In the genomic region with DNA sequence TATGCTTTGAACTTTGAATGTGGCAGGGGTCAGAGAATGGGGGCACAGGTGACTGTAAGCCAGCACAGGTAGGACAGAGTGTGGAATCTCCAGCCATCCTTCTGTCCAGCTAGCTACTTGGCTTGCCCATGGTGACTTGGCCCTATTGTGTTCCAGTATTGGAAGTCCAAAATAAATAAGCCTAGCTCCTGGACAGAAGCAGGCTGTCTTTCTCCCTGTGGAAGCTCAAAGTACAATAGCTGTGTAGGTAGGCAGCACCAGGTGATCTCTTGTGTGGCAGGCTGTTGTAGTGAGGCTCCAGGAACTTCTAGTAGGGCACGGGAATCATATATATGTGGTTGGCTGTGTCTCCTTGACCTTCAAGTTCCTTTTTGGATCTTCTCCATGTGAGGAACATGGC, we compare ENCODE assay signal across 22 mouse cellular contexts. TPM values are rescaled to one million over a fixed set of nuclear protein-coding genes. Genes with fewer than 3 reads are reported as not detected.
DNase-seq lines count a peak whose midpoint lies in the region; ATAC-seq and TF ChIP-seq lines count a peak whose summit lies in the region.
"Had no signal": no experiment of that assay in that cellular context is flagged by ENCODE, and none has a peak within 500 bp of the region (broad histone marks: within the 10 kb centered on the region; RNA-seq: fewer than 3 reads in every experiment).

No protein-coding gene starts in this region.

- ATAC-seq in liver, postnatal 0 days: no peak
- ATAC-seq in stomach, embryonic 16.5 days (ENCODE audit: insufficient read depth, low FRiP score): no peak
- no peak for ATAC-seq in stomach, postnatal 0 days (ENCODE audit: low FRiP score, low TSS enrichment)
- ATAC-seq: forebrain, embryonic 14.5 days had no signal

- no peak overlapping the region for H3K4me3 ChIP-seq in layer of hippocampus, adult 2 months
- no peak overlapping the region for H3K4me3 ChIP-seq in liver, adult 2 months (ENCODE audit: insufficient read depth, low read depth, low read length)
- H3K4me3 ChIP-seq in liver, postnatal 0 days (ENCODE audit: low read depth, low read length): no peak overlapping the region
- no peak overlapping the region for H3K4me3 ChIP-seq in stomach, embryonic 16.5 days (replicated peaks; ENCODE audit: low read length)
- no peak overlapping the region for H3K4me3 ChIP-seq in stomach, postnatal 0 days (ENCODE audit: low read depth, low read length)
- H3K4me3 ChIP-seq: embryonic facial prominence, embryonic 13.5 days; embryonic facial prominence, embryonic 15.5 days; erythroblast, embryonic 14.5 days; forebrain, embryonic 10.5 days; forebrain, embryonic 12.5 days had no signal

- 13% methylated on average over 1 of the region's 1 CpGs for WGBS in liver, adult 2 months
- WGBS in liver, postnatal 0 days (ENCODE audit: insufficient replicate concordance): 82% methylated on average over 1 of the region's 1 CpGs
- 93% methylated on average over 1 of the region's 1 CpGs for WGBS in stomach, embryonic 16.5 days
- 79% methylated on average over 1 of the region's 1 CpGs for WGBS in stomach, postnatal 0 days

- H3K9me3 ChIP-seq in liver, postnatal 0 days (ENCODE audit: low read length): no peaks in the 10 kb centered on the region
- no peaks in the 10 kb centered on the region for H3K9me3 ChIP-seq in stomach, embryonic 16.5 days (replicated peaks; ENCODE audit: control insufficient read depth, low read length)
- H3K9me3 ChIP-seq in stomach, postnatal 0 days (ENCODE audit: control insufficient read depth, low read length): no peaks in the 10 kb centered on the region
- H3K9me3 ChIP-seq: embryonic facial prominence, embryonic 13.5 days; embryonic facial prominence, embryonic 15.5 days; forebrain, embryonic 10.5 days; forebrain, embryonic 12.5 days had no signal

- peaks cover 31% of the 10 kb centered on the region for H3K4me1 ChIP-seq in liver, adult 2 months (ENCODE audit: control insufficient read depth, insufficient read depth, low read length)
- H3K4me1 ChIP-seq in liver, postnatal 0 days (ENCODE audit: insufficient read depth): peaks cover 45% of the 10 kb centered on the region
- peaks cover 60% of the 10 kb centered on the region for H3K4me1 ChIP-seq in stomach, embryonic 16.5 days (ENCODE audit: control insufficient read depth, insufficient read depth, low read length)
- H3K4me1 ChIP-seq in stomach, postnatal 0 days (replicated peaks; ENCODE audit: control insufficient read depth, insufficient read depth): peaks cover 12% of the 10 kb centered on the region; the same call in 1 of the 2 replicates

- no peak for TF ChIP-seq EP300 in liver, postnatal 0 days (IDR thresholded peaks at IDR 0.05; ENCODE audit: low read depth)
- TF ChIP-seq EP300 in stomach, postnatal 0 days (optimal IDR thresholded peaks at IDR 0.05): no peak

- peaks cover 43% of the 10 kb centered on the region for H3K79me2 ChIP-seq in liver, adult 2 months (ENCODE audit: control insufficient read depth, insufficient read depth, low read length)

- no peaks in the 10 kb centered on the region for H3K36me3 ChIP-seq in liver, adult 2 months (ENCODE audit: control insufficient read depth, insufficient read depth, low read length)
- H3K36me3 ChIP-seq in liver, postnatal 0 days (replicated peaks; ENCODE audit: insufficient read depth, low read length): no peaks in the 10 kb centered on the region
- no peaks in the 10 kb centered on the region for H3K36me3 ChIP-seq in stomach, embryonic 16.5 days (ENCODE audit: control insufficient read depth, insufficient read depth, low read length)
- H3K36me3 ChIP-seq in stomach, postnatal 0 days (ENCODE audit: control insufficient read depth, insufficient read depth, low read length): no peaks in the 10 kb centered on the region
- H3K36me3 ChIP-seq: embryonic facial prominence, embryonic 15.5 days had no signal

- no peak overlapping the region for H3K9ac ChIP-seq in liver, adult 2 months (ENCODE audit: low read depth, low read length)
- no peak overlapping the region for H3K9ac ChIP-seq in liver, postnatal 0 days (replicated peaks)
- H3K9ac ChIP-seq in stomach, embryonic 16.5 days (ENCODE audit: low read length): no peak overlapping the region
- H3K9ac ChIP-seq in stomach, postnatal 0 days (ENCODE audit: low read length): no peak overlapping the region
- H3K9ac ChIP-seq: embryonic facial prominence, embryonic 13.5 days; embryonic facial prominence, embryonic 15.5 days; forebrain, embryonic 12.5 days had no signal

- TF ChIP-seq CTCF in layer of hippocampus, adult 2 months (conservative IDR thresholded peaks at IDR 0.05): no peak
- TF ChIP-seq CTCF in liver, adult 2 months (IDR thresholded peaks at IDR 0.05; ENCODE audit: low read depth, low read length): no peak
- TF ChIP-seq CTCF in liver, postnatal 0 days (IDR thresholded peaks at IDR 0.05; ENCODE audit: low read depth): no peak
- TF ChIP-seq CTCF in stomach, postnatal 0 days (IDR thresholded peaks at IDR 0.05; ENCODE audit: low read depth): no peak

- peak overlapping the region; percentile 62 for H3K27ac ChIP-seq in layer of hippocampus, adult 2 months
- H3K27ac ChIP-seq in liver, adult 2 months (replicated peaks; ENCODE audit: insufficient read depth, low read depth, low read length): peak overlapping the region; percentile 59
- no peak overlapping the region for H3K27ac ChIP-seq in liver, postnatal 0 days (ENCODE audit: low read depth)
- H3K27ac ChIP-seq in stomach, embryonic 16.5 days (ENCODE audit: low read length): 0 out of 2 replicates have a peak overlapping the region, but pooled peaks have one; percentile 0
- H3K27ac ChIP-seq in stomach, postnatal 0 days (replicated peaks): no peak overlapping the region
- H3K27ac ChIP-seq: embryonic facial prominence, embryonic 13.5 days; embryonic facial prominence, embryonic 15.5 days; forebrain, embryonic 10.5 days had no signal

- TF ChIP-seq POLR2A in liver, adult 2 months (IDR thresholded peaks at IDR 0.05; ENCODE audit: extremely low read depth, insufficient read depth, low read length): no peak

- H3K4me2 ChIP-seq in liver, postnatal 0 days (ENCODE audit: low read depth, low read length): no peak overlapping the region
- no peak overlapping the region for H3K4me2 ChIP-seq in stomach, embryonic 16.5 days (ENCODE audit: low read depth, low read length)
- no peak overlapping the region for H3K4me2 ChIP-seq in stomach, postnatal 0 days (replicated peaks; ENCODE audit: low read depth)
- H3K4me2 ChIP-seq: embryonic facial prominence, embryonic 13.5 days; embryonic facial prominence, embryonic 15.5 days; forebrain, embryonic 12.5 days had no signal

- no peaks in the 10 kb centered on the region for H3K27me3 ChIP-seq in liver, adult 2 months (ENCODE audit: control insufficient read depth, insufficient read depth, low read length)
- no peaks in the 10 kb centered on the region for H3K27me3 ChIP-seq in liver, postnatal 0 days (ENCODE audit: insufficient read depth, low read length)
- no peaks in the 10 kb centered on the region for H3K27me3 ChIP-seq in stomach, embryonic 16.5 days (ENCODE audit: control insufficient read depth, insufficient read depth, low read length)
- H3K27me3 ChIP-seq in stomach, postnatal 0 days (ENCODE audit: control insufficient read depth, insufficient read depth, low read length): no peaks in the 10 kb centered on the region
- H3K27me3 ChIP-seq: embryonic facial prominence, embryonic 13.5 days; embryonic facial prominence, embryonic 15.5 days; forebrain, embryonic 12.5 days had no signal

- no peak for DNase-seq in layer of hippocampus, adult 2 months (ENCODE audit: low spot score in 2 of 2)
- DNase-seq in layer of hippocampus, adult 9-11 months: no peak
- DNase-seq in liver, adult 2 months (ENCODE audit: extremely low read depth, low read depth, low spot score): peak; percentile 93
- no peak for DNase-seq in liver, postnatal 0 days
- no peak for DNase-seq in stomach, postnatal 0 days (ENCODE audit: low spot score)
- DNase-seq: adrenal gland, adult 2 months; adrenal gland, postnatal 10 days; adrenal gland, postnatal 25 days; cerebellum, adult 11 months; cerebellum, adult 18-20 months; cerebellum, adult 8-10 months; cerebellum, adult 9-11 months; cerebellum, postnatal 14 days; cerebellum, postnatal 36 days; embryo, embryonic 11 days had no signal

RNA-seq across cellular contexts. Expression of gene Ssbp3, which starts 50.8 kb away (rescaled TPM):
- 100 to 1,000 TPM; 157 TPM for total RNA-seq in layer of hippocampus, adult 2 months (2021)
- total RNA-seq in liver, adult 2 months (2014; rRNA removed): 12.9 and 19.8 TPM in 2 replicates
- polyA plus RNA-seq in liver, adult 2 months (2012; rRNA removed): 32.8 and 36.7 TPM in 2 replicates
- polyA plus RNA-seq in liver, postnatal 0 days (2015; fragmentation: Nextera tagmentation; extraction: Ambion mirVana): 22.8 and 26.8 TPM in 2 replicates
- polyA plus RNA-seq in stomach, embryonic 16.5 days (2015; fragmentation: Nextera tagmentation; extraction: Ambion mirVana): 48.4 and 52.8 TPM in 2 replicates
- 39.3 and 50.0 TPM in 2 replicates for polyA plus RNA-seq in stomach, postnatal 0 days (2015; fragmentation: Nextera tagmentation; extraction: Ambion mirVana)

Comparison
In these comparisons a context has a peak if more than half of its experiments do, and no peak if none do; other contexts are left out.
1. H3K27ac ChIP-seq: peak in layer of hippocampus, adult 2 months (single experiment), liver, adult 2 months (single experiment) and stomach, embryonic 16.5 days (single experiment); none in liver, postnatal 0 days (single experiment) and stomach, postnatal 0 days (single experiment).